Mouse (Mus musculus) adrenal gland, adult (tissue): ENCODE measurements around the gene Mapk8ip1.

Experiments used
- DNase-seq, 2 experiments: peaks; one replicate each; pipeline ENCODE4 v3.0.0; 2022 to 2023; ENCODE audit warnings: low spot score in 1 of 2; ENCODE audit not compliant: inconsistent age in 2 of 2

Mapk8ip1 gene

DNA sequence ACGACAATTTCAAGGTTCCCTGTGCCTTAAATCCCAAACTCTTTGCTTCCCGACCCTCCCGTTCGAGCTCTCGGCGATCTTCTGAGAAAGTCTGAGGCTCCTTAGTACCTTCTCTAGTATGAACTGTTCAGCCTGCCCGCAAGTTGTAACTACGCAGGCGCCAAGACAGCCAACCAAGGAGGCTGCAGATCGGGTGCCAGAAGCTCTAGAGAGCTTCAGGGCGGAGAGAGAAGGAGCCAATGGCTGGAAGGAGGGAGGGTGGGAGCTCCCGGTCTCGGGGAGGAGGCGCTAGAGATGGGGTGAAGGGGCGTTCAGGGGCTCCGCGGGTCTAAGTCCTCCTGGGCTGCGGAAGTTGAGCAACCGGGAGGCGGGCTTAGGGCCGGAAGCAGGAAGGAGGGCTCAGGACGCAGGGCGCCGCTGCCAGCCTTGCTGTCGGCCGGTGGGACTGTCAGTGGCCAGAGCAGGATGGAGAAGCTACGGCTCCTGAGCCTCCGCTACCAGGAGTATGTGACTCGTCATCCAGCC, 25.9 kb downstream of the Mapk8ip1 start:
- peak; percentile 99 for DNase-seq

DNA sequence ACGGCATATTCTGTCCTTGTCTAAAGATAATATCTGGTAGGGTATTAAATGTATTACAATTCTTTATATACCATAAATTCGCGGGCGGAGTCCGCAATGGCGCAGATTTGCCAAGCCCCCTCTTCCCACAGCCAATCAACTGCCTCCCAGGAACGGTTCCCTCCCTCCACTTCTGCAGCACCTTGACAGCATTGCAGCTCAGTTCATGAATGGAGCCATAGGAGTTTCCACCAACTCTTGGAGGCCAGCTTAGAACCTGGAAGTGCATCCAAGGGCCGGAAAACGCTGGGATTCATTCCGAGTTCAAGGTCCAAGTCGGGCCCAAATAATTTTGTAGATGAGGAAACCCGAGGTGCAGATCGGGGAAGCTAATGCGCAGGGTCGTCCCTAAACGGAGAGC, 26.5 kb downstream of the Mapk8ip1 start, which contains the start of the genes Pex16 and Large2:
TSS of gene Pex16 (plus strand) at position 163 of the 400 bp plus-strand sequence.
TSS of gene Large2 (minus strand) at position 356 of the 400 bp plus-strand sequence.
- peak; percentile 63 to 83 for DNase-seq

DNA sequence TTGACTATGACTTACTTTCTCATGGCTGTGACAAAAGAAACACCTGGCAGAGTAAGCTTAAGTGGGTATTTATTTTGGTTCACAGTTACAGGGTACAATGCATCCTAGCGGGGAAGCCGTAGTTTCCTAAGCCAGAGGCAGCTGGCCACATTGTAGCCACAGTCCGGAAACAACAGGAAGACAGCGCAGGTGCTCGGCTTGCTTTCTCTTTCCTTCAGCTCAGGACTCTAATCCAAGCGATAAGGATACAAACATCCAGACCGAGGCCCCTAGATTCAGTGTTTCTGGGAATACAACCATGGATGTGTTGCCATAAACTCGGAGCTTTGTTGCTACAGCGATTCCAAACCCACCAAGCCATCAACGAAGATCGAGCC, 27.6 kb downstream of the Mapk8ip1 start:
- peak in 1 of 2 experiments; percentile 51 for DNase-seq

DNA sequence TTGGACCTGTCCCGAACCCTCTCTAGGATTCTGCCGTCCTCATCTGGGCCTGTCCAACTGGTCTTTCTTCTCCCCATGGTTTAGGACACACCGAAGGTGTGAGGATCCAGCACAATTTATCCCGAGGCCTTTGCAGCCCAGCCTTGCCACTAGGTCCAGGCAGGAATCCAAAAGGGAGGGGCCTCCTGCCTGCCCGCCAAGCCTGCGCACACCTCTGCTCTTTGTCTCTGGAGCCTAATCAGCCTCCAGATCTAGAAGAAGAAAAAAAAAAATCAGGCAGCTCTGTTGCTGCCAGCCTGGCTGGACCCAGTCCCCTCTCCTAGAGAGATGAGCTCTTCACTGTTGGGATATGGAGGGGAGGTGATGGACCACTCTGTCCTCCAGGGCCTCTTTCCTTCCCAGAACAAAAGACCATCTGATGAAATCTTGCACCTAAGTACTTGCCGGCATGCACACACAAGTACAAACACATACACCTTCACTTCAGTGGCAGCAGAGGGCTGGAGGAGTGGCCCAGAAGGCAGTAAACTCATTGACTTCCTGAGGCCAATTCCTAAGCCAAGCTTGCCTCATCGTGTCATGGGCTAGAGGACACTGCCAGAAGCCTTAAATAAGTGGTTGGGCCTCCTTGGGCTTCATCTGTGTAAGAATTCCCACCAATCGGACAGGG, 28.2 kb downstream of the Mapk8ip1 start:
- peak in 1 of 2 experiments; percentile 84 for DNase-seq

DNA sequence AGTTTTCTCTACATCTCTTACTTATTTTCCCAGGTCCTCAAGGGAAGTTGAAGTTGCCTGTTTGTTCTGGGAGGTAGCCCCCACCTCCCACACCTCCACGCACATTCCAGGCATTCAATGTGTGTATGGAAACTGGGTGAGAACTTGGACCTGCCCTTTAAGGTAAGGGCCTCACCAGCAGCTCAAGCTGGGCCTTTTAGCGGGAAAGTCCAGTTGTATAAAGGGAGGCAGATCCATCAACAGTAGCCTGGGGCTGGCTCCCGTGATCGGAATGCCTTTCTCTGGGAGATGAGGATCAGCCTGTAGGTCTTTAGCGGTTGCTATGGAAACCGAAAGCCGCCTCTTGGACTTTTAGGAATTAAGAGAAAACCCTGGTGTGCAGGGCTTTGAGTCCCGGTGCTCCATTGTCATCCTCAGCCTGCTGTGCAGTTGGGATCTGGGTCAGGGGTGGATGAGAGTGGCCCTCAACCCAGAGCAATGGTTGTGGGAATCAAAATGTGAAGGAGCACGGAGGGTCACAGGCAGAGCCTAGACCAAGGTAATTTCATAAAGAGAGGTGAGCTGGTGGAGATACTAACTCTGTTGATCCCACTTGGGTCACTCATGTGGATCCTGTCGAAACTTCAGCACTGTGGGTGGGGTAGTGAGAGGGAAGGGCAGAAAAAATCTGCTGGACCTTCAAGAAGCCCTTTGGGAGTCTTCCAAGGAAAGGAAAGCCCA, 28.9 kb downstream of the Mapk8ip1 start:
- DNase-seq: no peak

DNA sequence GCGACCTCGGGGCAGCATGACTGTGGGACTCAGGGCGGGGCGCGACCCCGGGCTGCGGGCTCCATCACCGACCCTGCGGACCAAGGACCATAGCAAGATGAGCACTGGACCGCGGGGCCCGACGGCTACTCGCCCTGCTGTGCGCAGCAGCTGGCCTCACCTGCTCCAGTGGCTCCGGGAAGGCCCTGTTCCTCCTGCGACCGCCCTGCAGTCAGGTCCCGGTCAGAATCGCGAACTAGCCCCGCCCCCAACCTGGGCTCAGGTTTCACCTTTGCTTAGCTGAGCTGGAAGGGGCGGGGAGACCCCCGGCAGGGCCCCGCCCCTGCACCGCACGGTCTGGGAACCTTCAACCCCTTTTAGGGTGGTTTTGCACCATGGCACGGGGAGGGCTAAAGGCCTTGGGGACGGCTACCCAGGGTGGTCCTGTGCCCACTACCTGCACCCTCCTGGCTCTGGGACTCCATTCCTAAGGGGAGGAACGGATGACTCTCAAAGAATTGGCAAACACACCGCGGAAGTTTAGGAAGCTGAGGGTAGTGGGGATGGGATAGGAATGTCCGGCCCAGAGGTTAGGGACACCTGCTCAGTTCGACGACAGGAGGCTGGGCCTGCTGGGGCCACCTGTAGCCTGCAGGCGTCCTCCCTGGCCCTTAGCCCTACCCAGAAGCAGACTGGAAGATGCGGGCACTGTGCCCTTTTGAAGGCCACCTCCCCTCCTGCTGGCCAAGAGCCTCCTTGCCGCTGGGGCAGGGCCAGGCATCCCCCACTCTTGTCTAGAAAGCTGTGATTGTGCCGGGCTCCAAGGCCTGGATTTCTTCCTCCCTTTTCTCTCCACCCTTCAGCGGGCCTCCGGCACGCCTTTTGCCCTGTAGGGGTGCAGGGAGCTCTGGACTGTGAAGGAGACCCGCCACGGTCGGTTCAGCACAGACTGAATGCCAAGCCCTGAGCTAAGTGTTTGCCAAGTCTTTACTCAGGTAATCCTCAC, 29.9 kb downstream of the Mapk8ip1 start:
- DNase-seq: peak; percentile 49 to 77

DNA sequence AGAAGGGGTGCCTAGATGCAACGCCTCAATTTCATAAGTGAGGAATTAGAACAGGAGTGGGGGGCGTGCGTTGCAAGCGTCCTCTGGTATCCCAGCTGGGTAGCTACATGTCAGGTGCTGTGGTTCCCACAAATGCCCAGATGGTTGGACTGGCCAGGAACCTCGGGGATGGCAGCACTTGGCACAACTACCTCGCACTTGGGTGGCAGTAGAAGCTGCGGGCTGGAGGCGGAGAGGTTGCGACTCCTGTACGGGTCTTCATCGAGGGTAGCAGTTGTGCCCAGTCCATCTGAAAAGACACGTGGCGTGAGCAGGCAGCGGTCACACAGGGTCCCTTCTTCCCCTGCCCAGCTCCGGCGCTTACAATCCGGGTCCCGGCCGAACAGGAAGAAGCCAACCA, 30.7 kb downstream of the Mapk8ip1 start:
- peak in 1 of 2 experiments; percentile 62 for DNase-seq

DNA sequence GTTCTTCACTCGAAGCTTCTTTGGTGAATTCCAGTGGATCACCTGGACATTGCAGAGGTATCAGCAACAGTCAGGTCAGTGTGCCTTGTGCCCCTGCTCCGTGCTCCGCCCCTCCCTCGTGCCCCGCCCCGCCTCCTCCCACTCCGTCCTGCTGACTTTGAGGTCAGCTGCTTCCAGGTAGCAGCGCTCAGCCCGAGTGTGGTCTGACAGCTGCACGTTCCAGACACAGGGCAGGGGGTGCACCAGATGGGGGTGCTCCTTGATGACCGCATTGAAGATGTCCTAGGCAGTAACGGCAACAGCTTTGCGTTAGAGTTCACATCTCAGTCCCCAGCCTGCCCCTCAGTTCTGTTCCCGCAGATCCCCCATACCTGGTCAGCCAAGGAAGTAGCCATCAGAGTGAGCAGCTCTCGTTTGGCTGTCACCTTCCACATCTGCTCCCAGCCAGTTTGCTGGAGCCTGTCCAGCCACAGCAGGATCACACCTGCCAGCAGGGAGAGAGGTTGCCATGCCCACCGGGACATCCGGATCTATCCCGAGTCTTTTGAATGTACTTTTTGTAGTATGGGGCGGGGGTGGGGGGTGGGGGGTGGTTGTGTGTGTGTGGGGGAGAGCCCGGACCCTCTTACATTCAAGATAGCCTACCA, 33.6 kb downstream of the Mapk8ip1 start:
- DNase-seq: no peak

DNA sequence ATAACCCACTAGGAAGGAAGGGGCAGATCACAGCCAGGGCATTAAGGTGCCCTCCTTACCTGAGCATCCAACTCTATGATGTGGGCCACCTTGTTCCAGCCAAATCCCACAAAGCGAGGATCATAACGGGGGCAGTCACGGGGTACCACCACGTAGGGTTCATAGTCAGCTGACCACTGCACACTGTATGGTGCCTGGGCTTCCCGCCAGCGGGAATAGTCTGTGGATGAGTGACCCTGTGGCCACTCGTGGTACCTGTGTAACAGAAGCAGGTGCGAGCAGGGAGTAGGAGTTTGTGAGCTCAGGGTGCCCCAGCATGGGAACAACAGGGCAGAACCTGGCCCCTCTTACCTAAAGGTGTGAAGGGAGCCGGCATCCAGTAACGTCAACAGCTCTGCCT, 35.5 kb downstream of the Mapk8ip1 start:
- DNase-seq: no peak

DNA sequence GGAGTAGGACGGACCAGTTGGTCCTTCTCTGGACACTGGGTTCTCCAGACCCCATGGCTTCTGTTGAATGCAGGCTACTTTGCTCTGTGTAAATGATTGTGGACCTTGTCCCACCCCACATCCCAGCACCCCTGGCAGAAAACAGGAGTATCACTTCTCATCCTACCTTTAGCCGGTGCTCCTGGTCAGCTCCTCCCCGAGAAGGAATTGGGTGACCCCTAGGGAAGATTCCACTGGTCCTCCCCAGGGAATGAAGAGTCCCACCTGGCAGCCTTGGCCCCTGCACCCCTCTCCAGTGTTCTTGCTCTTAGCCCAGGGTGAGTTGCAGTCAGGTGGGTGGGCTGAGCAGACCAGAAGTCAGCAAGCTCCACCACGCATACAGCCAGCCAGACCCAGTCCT, 37.0 kb downstream of the Mapk8ip1 start:
- DNase-seq: no peak

DNA sequence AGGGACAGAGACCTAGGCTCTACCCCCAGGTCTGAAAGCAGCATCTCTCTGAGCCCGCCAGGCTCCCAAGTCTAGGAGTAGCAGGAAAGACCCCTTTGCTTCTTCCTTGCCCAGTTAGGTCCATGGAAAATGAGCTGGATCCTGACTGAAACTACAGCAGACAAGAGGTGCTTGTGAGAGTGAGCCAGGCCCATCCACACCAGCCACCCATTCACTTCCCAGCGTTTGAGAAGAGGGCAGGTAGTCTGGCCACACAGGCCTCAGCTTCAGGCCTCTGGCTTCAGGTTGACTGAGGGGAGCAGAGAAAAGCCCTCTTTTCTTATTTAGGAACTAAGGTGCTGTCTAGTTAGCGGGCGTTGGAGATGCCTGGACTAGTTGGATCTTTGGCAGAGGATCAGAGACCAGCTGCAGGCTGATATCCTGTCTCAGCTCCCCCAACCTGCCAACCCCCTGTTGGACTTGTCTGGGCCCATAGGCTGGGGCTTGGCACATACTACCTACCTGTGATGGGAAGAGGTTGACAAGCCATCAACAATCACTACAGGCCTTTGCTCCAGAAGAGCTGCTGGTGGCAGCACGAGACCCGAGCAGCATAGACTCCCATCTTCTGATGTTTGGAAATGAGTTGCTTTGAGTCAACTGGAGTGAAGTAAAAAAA, 38.4 kb downstream of the Mapk8ip1 start:
- DNase-seq: peak in 1 of 2 experiments; percentile 42

DNA sequence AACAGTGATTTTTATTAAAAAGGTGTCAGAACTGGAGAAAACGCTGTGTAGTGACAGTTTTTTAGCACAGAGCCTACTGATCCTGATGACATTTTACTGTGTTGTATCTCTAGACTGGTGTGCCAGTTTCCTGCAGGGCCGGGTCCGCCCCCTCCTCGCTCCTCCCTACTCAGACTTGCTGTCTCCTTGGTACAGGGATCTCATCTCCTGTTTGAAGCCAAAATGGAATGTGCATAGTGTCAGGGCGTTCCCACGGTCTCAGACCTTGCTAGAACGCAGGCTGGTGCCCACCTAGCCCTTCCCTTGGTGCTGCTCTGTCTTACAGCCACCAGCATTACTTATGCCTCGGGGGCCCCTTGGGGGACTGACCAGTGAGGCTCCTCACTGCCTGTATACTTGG, 39.3 kb downstream of the Mapk8ip1 start:
- DNase-seq: no peak

DNA sequence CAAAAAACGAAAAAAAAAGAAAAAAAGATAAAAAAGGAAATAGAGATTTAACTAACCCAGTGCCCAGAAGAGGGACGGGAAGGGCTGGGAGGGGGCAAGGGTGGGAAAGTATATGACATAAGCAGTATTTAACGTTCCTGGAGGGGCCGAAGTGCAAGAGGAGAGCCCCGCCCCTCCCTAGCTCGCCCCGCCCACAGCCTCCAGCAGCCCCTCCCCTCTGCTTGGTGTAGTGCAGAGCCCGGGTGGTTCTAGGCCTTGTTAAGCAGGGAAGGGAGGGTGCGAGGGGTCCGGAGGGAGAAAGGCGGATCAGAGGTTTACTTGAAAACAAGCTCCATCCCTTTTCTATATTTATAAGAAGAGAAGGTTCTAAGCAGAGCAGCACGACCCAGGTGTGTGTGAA, 40.2 kb downstream of the Mapk8ip1 start:
- peak in 1 of 2 experiments; percentile 64 for DNase-seq

DNA sequence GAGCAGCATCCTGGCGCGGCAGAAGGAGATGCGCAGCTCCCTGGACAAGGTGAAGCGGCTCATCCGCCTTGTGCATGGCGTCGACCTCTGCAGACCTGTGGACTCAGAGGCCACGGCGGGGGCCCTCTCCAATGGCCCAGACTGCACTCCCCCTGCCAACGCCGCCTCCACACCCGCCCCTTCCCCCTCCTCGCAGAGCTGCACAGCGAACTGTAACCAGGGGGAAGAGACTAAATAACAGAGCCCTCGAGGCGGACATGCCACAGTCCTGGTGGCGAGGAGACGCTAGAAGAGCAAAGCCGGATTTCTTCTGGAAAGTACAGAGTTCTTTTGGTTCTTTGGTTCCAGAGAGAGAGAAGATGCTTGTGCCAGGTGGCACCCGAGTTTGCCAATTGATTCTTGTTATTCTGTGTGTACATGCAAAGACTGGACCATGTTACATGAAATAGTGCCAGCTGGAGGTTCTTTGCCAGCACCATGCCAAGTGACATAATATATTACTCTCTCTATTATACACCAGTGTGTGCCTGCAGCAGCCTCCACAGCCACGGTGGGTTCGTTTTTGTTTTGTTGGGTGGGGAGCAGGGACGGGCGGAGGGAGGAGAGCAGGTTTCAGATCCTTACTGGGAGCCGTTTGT, 40.8 kb downstream of the Mapk8ip1 start:
- peak; percentile 6 to 55 for DNase-seq

DNA sequence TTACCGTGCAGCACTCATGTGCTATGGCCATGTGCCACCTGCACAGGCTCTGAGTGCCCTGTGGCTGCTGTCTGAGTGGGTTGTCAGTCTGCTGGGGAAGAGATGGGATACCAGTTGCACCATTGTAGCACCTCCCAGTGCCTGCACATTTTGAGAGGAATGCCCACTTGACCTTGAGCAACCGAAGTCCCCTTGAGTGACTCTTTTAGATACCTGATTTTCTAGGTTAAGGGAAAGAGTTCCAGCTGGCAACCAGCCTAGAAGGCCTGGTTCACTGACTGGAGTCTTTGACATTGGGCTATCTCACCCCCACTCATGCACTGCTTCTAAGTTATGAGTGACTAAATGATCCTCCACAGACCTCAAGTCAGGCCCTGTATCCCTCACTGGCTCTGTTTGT, 41.8 kb downstream of the Mapk8ip1 start:
- DNase-seq: peak; percentile 23 to 79

DNA sequence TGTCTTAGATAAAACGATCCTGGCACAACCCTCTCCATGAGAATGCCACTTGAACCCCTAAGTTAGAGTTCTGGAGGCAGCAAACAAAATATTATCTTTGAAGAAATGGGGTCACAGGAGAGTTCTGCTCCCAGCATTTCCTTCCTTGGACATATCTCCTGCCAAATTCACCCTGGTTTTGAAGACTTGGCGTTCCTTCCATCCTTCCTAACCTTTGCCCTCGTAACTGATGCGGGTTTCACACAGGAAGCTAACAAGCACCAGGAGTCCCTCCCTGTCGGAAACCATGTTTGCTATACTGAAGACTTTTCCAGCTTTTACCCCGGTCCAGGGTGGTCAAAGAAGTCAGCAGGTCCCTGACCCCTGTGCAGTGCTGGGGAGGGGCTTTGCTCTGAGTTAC, 46.8 kb downstream of the Mapk8ip1 start:
- DNase-seq: peak; percentile 13 to 62

DNA sequence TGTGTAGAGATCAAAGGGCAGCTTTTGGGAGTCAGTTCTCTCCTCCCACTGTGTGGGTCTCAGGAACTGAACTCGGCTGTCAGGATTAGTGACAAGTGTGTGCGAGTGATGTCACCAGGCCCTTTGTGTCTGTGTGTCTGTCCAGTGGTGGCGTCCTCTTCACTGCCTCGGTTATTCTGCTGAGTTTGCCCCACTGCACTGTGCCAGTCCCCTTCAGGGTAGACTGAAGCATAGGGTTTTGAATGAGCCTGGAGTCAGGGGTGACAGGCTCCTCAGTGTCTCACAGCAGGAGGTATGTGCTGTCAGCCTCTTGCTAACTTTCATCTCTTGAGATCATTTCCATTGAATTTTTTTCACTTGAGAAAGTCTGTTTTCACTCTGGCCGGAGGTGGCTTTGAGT, 47.7 kb downstream of the Mapk8ip1 start:
- DNase-seq: peak in 1 of 2 experiments; percentile 42

DNA sequence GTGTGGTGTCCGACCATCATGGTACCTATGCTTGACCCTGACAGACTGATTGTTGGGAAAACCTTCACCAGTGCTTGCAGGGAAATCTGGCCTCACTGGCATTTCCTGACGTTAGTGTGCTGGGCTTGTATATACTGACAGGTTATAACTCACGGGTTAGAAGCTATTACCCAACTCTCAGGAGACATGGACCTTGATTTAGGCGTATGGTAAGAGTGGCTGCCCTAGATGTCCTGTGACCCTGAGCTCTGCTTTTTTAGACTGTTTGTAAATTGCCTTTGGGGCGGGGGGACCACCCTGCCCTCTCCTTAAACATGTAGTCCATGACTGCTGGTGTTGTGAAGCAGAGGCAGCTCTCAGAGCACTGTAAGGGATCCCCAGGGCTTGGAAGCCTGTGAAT, 50.4 kb downstream of the Mapk8ip1 start:
- DNase-seq: peak; percentile 67 to 93

DNA sequence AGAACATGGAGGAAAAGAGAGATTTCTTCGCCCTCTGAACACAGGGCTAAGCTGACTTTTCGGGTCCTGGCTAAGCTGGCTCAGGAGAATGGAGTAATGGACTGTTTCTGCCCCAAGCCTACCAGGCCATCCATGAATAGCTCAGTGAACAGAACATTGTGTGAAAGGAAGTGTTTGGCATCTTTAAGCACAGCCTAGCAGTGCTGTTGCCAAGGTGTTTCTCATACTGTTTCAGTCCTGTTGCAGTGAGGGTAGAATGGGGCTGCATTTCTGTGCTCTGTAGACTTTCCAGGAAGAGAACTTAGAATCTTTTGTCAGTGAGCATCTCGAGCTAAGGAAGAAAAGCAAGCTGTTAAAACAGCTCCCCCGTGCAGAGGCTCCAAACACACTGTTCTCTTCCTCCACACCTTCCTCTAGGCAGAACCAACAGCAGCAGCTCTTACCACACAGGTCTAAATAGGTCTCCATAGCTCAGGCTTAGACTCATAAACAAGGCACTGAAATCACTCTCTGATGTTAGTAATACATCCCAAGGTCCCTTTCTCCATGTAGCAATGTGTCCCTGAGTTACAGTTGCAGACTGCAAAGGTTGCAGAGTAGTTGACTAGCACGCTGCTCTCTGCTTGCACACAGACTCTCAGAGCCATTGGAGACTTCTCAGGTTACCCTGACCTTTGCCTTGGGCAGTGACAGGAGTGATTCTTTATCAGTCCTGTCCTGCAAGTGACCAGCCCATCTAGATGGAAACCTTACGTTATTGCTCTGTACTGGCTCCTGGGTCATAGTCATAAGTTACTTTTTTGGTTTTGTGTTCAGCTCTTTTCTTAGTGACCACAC, 51.3 kb downstream of the Mapk8ip1 start:
- DNase-seq: peak; percentile 88 to 94
